Mouse (Mus musculus): ENCODE measurements at regions not wholly inside any gene's neighbourhood (a gene's known extent, or its start where the extent isn't known, plus 50 kb on each side); places are given as distances from the start of the nearest gene placed in this dataset.
A peak's percentile ranks its signal among the peaks of the same experiment; 100 is the strongest.

DNA sequence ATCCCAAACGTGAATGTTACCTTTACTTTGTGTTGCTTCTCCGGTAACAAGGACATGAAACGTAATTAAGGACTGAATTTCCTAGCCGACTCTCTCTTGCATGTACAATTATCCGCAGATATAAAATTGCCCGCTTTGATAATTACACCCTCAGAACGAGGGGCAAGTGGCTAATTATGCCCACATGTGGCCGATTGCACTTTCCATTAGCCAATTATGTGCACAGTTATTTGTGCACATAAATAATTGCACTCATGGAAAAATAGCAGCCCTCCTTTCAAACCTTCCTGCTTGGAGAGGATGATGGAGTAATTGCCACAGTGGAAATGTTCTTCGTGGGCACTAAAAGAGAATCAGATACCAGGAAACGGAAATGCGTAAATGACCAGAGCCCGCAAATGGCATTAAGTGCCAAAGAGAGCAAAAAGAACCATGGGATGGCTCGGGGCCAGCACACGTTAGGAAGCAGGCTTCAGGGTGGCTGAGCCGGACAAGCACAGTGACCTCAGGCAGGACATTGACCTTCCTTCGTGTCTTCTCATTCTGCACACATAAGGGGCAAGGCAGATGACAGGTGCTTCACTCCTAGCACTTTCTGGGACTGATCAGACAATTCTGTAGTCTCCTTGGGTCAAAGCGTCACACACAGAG lies 66.5 kb upstream of the Atrnl1 start:
- TF ChIP-seq GATA1 (IDR thresholded peaks at IDR 0.05; ENCODE audit: low read length) (no peak), TAL1 (IDR thresholded peaks at IDR 0.05; ENCODE audit: low read length) (0 out of 3 replicates have a peak, but pooled peaks have one; percentile 8)

All from erythroblast, embryonic 14.5 days (primary cell).